Mouse (Mus musculus) kidney, adult 2 months (tissue): ENCODE measurements around the gene Bcl7c. TPM values are rescaled to one million over a fixed set of nuclear protein-coding genes. Genes with fewer than 3 reads are reported as not detected.

Experiments used
- DNase-seq: peaks from one replicate; pipeline ENCODE4 v3.0.0; 2021
- H3K27ac ChIP-seq: fragments of 200-500 bp; 2 replicates; pipeline ENCODE4 v1.5.1; 2012; ENCODE audit warnings: low read depth, low read length, control low read depth, inconsistent platforms; ENCODE audit not compliant: insufficient read depth
- H3K27me3 ChIP-seq: fragments of 200-500 bp; replicated peaks from 2 replicates; pipeline ENCODE4 v1.6.1; 2012; ENCODE audit warnings: mild to moderate bottlenecking, moderate library complexity, low read length, inconsistent platforms; ENCODE audit not compliant: control insufficient read depth, insufficient read depth
- H3K36me3 ChIP-seq: fragments of 200-500 bp; 2 replicates; pipeline ENCODE4 v1.6.1; 2012; ENCODE audit warnings: mild to moderate bottlenecking, moderate library complexity, low read length, inconsistent platforms; ENCODE audit not compliant: control insufficient read depth, insufficient read depth
- H3K4me1 ChIP-seq: fragments of 200-500 bp; 2 replicates; pipeline ENCODE4 v1.6.1; 2011; ENCODE audit warnings: low read length; ENCODE audit not compliant: control insufficient read depth, insufficient read depth
- H3K4me3 ChIP-seq: fragments of 200-500 bp; 2 replicates; pipeline ENCODE4 v1.5.1; 2011; ENCODE audit warnings: mild to moderate bottlenecking, low read depth, low read length, control low read depth; ENCODE audit not compliant: insufficient read depth
- CTCF ChIP-seq: fragments of 200-500 bp; conservative IDR thresholded peaks from 2 replicates; pipeline ENCODE4 v1.5.1; 2011; ENCODE audit warnings: low read depth, mild to moderate bottlenecking, control low read depth, low read length, moderate library complexity, mixed read lengths; ENCODE audit not compliant: insufficient read depth, insufficient read length
- POLR2A ChIP-seq: fragments of 200-500 bp; IDR thresholded peaks from one replicate; pipeline ENCODE4 v1.6.1; 2011; ENCODE audit warnings: low read depth, low read length, control low read depth
- WGBS: fragments of 180-500 bp; shearing (Covaris S2); methylation state at CpG from one replicate; pipeline ENCODE4 v1.1.7; 2018; 5-methylcytosine and 5-hydroxymethylcytosine counted together
- polyA plus RNA-seq: library from polyadenylated mRNA; depleted of rRNA; stranded (reverse); fragments of >200 nt; gene quantifications from 2 replicates; pipeline ENCODE4 v1.2.3, GENCODE M21; 2012

Gene Bcl7c
- polyA plus RNA-seq, 1 experiment = 24.5 TPM

- H3K27ac ChIP-seq = peak overlapping the region; percentile 74
- 15% methylated on average over 15 of the region's 15 CpGs for WGBS
- TF ChIP-seq CTCF (no peak), POLR2A (no peak)
- H3K27me3 ChIP-seq = no peaks in the 10 kb centered on the region
- no peaks in the 10 kb centered on the region for H3K36me3 ChIP-seq
- DNase-seq = peak; percentile 77
- H3K4me1 ChIP-seq = peaks cover 9% of the 10 kb centered on the region; the same call in 1 of the 2 replicates
- H3K4me3 ChIP-seq = peak overlapping the region; percentile 45
Observed at GRCm38 (mm10) chr7:127691221-127691989, 17.3 kb downstream of the Bcl7c start.

GRCm38 (mm10) chr7:127689626-127690280 lies 19.0 kb downstream of the Bcl7c start:
- H3K4me3 ChIP-seq = no peak overlapping the region
- H3K27me3 ChIP-seq = no peaks in the 10 kb centered on the region
- no peak overlapping the region for H3K27ac ChIP-seq
- no peaks in the 10 kb centered on the region for H3K36me3 ChIP-seq
- WGBS = 80% methylated on average over 9 of the region's 9 CpGs
- H3K4me1 ChIP-seq = peaks cover 11% of the 10 kb centered on the region; the same call in 1 of the 2 replicates
- TF ChIP-seq POLR2A = no peak
- no peak for TF ChIP-seq CTCF
- no peak for DNase-seq

GRCm38 (mm10) chr7:127688935-127689334 lies 19.8 kb downstream of the Bcl7c start:
- 91% methylated on average over 7 of the region's 7 CpGs for WGBS
- H3K27ac ChIP-seq = no peak overlapping the region
- no peak for TF ChIP-seq CTCF
- no peak for TF ChIP-seq POLR2A
- H3K36me3 ChIP-seq = no peaks in the 10 kb centered on the region
- no peaks in the 10 kb centered on the region for H3K27me3 ChIP-seq
- H3K4me1 ChIP-seq = peaks cover 11% of the 10 kb centered on the region; the same call in 1 of the 2 replicates
- no peak for DNase-seq
- no peak overlapping the region for H3K4me3 ChIP-seq

DNA sequence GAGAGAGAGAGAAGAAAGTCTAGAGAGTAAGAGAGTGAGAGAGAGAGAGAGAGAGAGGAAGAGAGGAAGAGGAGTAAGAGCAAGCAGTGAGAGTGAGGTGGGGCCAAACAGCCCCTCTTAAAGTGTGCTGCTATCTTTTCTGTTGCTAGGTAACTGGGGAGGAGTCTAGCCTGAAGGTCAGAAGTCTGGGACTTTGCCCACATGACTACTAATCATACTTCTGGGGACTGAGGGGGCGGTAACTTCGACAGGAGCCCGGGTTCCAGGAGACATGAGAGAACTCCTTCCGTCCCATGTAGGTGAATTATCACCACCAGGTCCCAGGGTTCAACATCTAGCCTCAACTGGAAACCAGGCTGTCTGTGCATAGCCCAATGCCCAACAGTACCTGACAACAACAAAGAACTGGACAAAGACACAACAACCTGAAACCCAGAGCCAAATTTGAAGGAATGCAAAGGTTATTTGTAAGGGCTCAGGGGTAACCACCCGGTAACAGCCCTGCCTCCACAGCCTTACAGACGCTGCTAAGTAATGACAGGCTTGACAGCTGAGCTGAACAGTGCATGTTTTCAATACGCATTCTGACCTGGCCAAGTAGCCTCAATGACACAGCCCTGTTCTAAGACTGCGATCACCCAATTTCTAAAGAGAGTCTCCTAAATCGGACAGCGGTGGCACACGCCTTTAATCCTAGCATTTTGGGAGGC lies 21.8 kb downstream of the Bcl7c start:
- no peak for DNase-seq
- 59% methylated on average over 11 of the region's 11 CpGs for WGBS
- H3K4me3 ChIP-seq = no peak overlapping the region
- TF ChIP-seq CTCF = no peak
- no peak for TF ChIP-seq POLR2A
- H3K36me3 ChIP-seq = no peaks in the 10 kb centered on the region
- H3K27me3 ChIP-seq = no peaks in the 10 kb centered on the region
- H3K4me1 ChIP-seq = peaks cover 11% of the 10 kb centered on the region; the same call in 1 of the 2 replicates
- no peak overlapping the region for H3K27ac ChIP-seq

DNA sequence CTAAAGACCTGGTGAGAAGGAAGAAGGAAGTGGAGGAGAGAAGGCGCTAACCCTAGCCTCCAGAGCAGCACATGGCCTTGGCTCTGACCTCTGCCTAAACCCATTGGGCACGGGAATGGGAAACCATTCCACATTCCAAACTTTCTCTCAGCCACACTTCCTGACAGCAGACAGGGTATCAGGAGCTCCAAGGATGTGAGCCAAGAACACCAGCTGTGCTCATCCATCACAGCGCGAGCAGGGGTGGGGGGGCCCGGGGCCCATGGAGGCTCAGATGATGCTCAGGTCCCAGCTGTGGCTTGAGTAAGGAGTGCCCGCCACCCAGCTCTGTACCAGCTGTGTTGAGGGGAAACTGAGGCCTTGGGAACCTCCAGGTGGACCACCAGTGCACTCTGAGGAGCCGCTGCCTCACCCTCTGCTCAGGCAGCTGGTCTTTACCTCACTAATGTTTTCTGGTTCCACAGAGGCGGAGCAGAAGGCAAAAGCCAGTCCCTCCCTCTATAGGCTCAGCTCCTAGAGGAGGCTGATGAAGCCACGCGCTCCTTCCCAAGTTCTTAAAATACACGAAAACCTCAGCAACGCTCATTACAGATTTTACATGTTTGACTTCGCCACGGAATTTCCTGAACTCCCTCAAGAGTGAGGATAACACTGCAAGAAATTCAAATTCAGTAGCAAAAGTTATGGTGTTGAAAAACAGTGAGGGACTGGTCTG lies 23.3 kb downstream of the Bcl7c start:
- 73% methylated on average over 14 of the region's 14 CpGs for WGBS
- H3K4me1 ChIP-seq = peaks cover 8% of the 10 kb centered on the region; the same call in 1 of the 2 replicates
- H3K27me3 ChIP-seq = no peaks in the 10 kb centered on the region
- H3K27ac ChIP-seq = no peak overlapping the region
- no peak overlapping the region for H3K4me3 ChIP-seq
- peak; percentile 36 for DNase-seq
- TF ChIP-seq CTCF (no peak), POLR2A (no peak)
- no peaks in the 10 kb centered on the region for H3K36me3 ChIP-seq

DNA sequence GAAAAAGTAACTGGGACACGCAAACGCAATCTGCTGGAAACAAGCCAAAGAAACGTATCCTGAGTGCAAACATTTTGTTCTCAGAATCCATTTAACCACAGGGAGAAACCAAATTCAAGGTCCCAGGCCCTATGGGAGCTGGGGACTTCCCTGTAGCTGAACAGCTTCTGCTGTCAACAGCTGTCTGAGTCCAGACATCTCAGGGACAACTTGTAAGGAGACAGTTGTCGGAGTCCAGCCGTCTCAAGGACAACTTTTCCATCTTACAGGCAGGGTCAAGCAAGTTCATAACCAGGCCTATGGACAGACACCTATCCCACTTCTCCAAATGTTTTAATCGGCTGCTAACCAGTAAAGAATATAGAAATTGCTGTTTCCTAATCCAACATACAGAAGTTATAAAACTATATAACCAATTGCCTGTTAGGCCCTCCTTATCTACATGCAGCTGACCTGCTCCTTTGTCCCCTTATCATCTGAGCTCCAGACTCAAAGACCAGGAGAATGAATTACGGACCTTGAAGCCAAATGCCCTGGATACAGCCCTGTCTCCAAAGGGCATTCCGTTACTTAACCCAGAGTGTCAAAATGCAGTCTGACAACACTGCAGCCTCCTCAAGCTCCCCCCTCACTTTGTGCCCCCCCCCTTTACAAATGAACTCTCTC lies 26.7 kb downstream of the Bcl7c start:
- no peak for DNase-seq
- 87% methylated on average over 8 of the region's 8 CpGs for WGBS
- Histone ChIP-seq H3K36me3 (no peaks in the 10 kb centered on the region), H3K4me1 (peaks cover 5% of the 10 kb centered on the region; the same call in 1 of the 2 replicates), H3K4me3 (no peak overlapping the region), H3K27ac (no peak overlapping the region), H3K27me3 (no peaks in the 10 kb centered on the region)
- TF ChIP-seq CTCF (no peak), POLR2A (no peak)
